Mouse (Mus musculus) lung, adult 2 months (tissue): ENCODE results near the gene Mcoln3. TPM values are rescaled to one million over a fixed set of nuclear protein-coding genes. Genes with fewer than 3 reads are reported as not detected.

Experiments used
- DNase-seq: peaks from one replicate; pipeline ENCODE4 v3.0.0; 2022
- H3K4me1 ChIP-seq: fragments of 200-500 bp; 2 replicates; pipeline ENCODE4 v1.6.1; 2011; ENCODE audit warnings: low read length; ENCODE audit not compliant: control insufficient read depth, insufficient read depth
- H3K4me3 ChIP-seq: fragments of 200-500 bp; replicated peaks from 2 replicates; pipeline ENCODE3; 2011; ENCODE audit warnings: low read depth, mild to moderate bottlenecking, control low read depth, low read length; ENCODE audit errors: extremely low read depth
- CTCF ChIP-seq: fragments of 200-500 bp; IDR thresholded peaks from 2 replicates; pipeline ENCODE4 v1.5.1; 2011; ENCODE audit warnings: mild to moderate bottlenecking, low read length, control low read depth; ENCODE audit not compliant: insufficient read depth
- POLR2A ChIP-seq: fragments of 200-500 bp; IDR thresholded peaks from 2 replicates; pipeline ENCODE4 v1.6.1; 2011; ENCODE audit warnings: low read depth, mild to moderate bottlenecking, control low read depth, low read length, borderline replicate concordance; ENCODE audit errors: extremely low read depth
- WGBS: fragments of 180-500 bp; shearing (Covaris S2); methylation state at CpG from one replicate; pipeline ENCODE4 v1.1.7; 2018; 5-methylcytosine and 5-hydroxymethylcytosine counted together
- polyA plus RNA-seq: library from polyadenylated mRNA; depleted of rRNA; stranded (reverse); fragments of >200 nt; gene quantifications from 2 replicates; pipeline ENCODE4 v1.2.3, GENCODE M21; 2012; rRNA removed

Gene Mcoln3
- polyA plus RNA-seq: 9.0 and 12.3 TPM in 2 replicates

GRCm38 (mm10) chr3:146117258-146117996 lies at the start of gene Mcoln3:
Gene Mcoln3, plus strand, starts transcription at chr3:146117450.
- no peak for DNase-seq
- 13% methylated on average over 35 of the region's 35 CpGs for WGBS
- TF ChIP-seq CTCF (no peak), POLR2A (no peak)
- Histone ChIP-seq H3K4me1 (no peaks in the 10 kb centered on the region), H3K4me3 (peak within 1 kb of the TSS; percentile 10)

DNA sequence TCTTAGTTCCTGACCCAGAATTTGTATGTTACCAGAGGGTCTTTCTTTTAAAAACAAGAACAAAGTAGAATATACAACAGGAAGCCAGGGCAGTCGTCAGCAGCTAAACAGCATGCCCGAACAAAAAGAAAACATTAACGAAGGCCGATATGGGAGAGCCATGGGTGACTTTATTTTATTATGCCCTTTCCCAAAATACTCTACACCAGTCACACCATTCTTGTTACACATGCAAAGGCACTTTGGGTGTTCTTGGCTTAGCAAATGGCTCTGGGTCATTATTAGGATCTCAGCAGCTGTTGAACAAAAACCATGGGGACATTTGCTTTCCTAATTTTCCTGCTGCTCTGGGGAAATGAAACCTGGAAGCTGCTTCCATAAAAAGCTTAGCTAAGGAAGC lies 48.0 kb upstream of the Mcoln3 start:
- TF ChIP-seq CTCF (no peak), POLR2A (no peak)
- DNase-seq: no peak
- 64% methylated on average over 4 of the region's 4 CpGs for WGBS
- Histone ChIP-seq H3K4me3 (no peak overlapping the region), H3K4me1 (no peaks in the 10 kb centered on the region)

- 59% methylated on average over 7 of the region's 7 CpGs for WGBS
- DNase-seq: no peak
Observed at GRCm38 (mm10) chr3:146072780-146073179, 44.5 kb upstream of the Mcoln3 start.

GRCm38 (mm10) chr3:146080241-146080640 lies 37.0 kb upstream of the Mcoln3 start:
- DNase-seq: no peak
- TF ChIP-seq CTCF (no peak), POLR2A (no peak)
- H3K4me1 ChIP-seq: no peaks in the 10 kb centered on the region
- WGBS: 87% methylated on average over 12 of the region's 12 CpGs
- H3K4me3 ChIP-seq: no peak overlapping the region

More at GRCm38 (mm10) chr3:146072780-146073179, 44.5 kb upstream of the Mcoln3 start:
- H3K4me3 ChIP-seq: no peak overlapping the region
- TF ChIP-seq POLR2A: no peak
- no peak for TF ChIP-seq CTCF
- no peaks in the 10 kb centered on the region for H3K4me1 ChIP-seq

DNA sequence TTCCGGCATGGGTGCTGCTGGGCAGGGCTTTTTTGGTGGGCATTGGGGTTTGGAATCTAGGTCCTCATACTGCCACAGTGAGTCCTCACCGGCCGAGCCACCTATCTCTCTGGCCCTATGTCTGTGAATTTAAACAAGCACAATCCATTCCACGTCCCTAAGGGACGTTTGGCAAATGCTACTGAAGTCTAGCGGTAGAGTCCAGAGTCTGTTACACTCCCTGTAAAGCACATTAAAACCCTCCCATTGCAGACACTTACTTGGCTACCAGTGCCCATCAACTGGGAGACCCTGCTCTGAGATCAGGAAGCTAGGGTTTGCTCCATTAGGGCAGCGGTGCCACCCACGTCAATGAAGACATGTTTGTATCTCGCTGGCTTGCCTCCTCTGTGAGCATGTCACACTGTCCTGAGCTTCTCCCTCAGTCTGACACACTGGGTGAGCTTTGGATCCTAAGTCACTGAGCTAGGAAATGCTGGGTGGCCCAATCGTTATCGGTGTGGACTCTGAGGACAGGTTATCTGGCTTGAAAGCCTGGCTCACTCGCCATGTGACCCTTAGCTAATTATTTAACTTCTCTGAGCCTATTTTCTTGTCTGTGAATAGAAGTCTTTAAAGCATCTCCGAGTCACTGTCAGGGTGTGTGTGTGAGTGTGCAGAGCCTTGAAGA lies 26.1 kb upstream of the Mcoln3 start:
- TF ChIP-seq POLR2A (no peak), CTCF (no peak)
- H3K4me3 ChIP-seq: no peak overlapping the region
- H3K4me1 ChIP-seq: no peaks in the 10 kb centered on the region
- 86% methylated on average over 13 of the region's 13 CpGs for WGBS
- DNase-seq: no peak

- WGBS: 87% methylated on average over 10 of the region's 10 CpGs
- no peak overlapping the region for H3K4me3 ChIP-seq
- no peak for DNase-seq
- no peaks in the 10 kb centered on the region for H3K4me1 ChIP-seq
- TF ChIP-seq POLR2A (no peak), CTCF (no peak)
Observed at GRCm38 (mm10) chr3:146095066-146095465, 22.2 kb upstream of the Mcoln3 start.

DNA sequence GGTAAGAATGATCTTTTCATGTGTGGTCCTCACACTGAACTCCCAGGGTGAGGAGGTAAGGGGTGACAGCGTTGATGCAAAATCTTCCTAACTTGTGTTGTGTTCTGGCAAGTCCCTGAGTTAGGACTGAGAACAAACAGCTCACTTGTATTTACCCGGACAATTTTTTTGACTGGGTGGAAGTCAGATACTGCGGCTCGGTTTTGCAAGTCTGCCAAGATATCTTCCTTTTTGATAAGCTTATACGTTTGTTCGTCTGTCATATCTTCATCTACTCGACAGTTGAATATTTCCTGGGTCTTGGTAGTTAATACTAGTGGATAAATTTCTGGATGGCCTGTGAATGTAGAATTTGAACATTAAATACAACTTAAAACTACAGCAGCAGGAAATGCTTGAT lies 20.3 kb upstream of the Mcoln3 start:
- no peak for DNase-seq
- Histone ChIP-seq H3K4me3 (no peak overlapping the region), H3K4me1 (no peaks in the 10 kb centered on the region)
- TF ChIP-seq POLR2A (no peak), CTCF (no peak)
- WGBS: 77% methylated on average over 7 of the region's 7 CpGs

- H3K4me3 ChIP-seq: no peak overlapping the region
Observed at GRCm38 (mm10) chr3:146097861-146098260, 19.4 kb upstream of the Mcoln3 start.

DNA sequence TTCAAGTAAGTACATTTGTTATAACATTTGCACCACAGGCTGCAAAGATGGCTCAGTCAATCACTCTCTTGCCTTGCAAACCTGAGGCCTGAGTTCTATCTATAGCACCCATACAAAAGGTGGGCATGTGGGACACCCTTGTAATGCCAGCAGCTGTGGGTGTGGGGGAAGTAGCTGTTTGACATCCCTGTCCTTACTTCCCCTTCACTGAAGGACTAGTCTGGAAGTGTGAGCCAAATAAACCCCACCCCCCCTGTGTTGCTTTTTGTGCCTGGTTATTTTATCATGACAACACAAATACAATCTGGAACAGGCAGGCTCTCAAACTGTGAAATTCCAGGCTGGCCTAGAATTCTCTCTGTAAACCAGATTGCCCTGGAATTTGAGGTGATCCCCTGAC lies 17.3 kb upstream of the Mcoln3 start:
- Histone ChIP-seq H3K4me3 (no peak overlapping the region), H3K4me1 (no peaks in the 10 kb centered on the region)
- no peak for DNase-seq
- no peak for TF ChIP-seq POLR2A
- TF ChIP-seq CTCF: no peak

More at GRCm38 (mm10) chr3:146097861-146098260, 19.4 kb upstream of the Mcoln3 start:
- no peak for DNase-seq
- no peaks in the 10 kb centered on the region for H3K4me1 ChIP-seq
- 91% methylated on average over 4 of the region's 4 CpGs for WGBS
- no peak for TF ChIP-seq POLR2A
- TF ChIP-seq CTCF: no peak

DNA sequence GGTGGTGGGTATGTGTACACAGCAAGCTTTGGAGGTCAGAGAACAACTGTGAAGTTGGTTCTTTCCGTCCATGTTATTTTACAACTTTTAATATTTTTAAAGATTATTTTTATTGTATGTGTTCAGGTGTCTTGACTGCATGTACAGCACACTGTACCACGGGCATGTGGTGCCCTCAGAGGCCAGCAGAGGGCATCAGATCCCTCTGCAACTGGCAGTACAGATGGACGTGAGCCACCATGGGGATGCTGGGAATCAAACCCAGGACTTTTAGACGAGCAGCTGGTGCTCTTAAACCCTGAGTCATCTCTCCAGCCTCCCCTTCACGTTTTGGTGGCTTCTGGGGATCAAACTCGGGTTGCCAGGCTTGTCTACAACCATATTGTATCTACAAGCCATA lies 15.2 kb upstream of the Mcoln3 start:
- DNase-seq: no peak
- TF ChIP-seq POLR2A: no peak
- TF ChIP-seq CTCF: peak; percentile 53
- 45% methylated on average over 6 of the region's 6 CpGs for WGBS
- Histone ChIP-seq H3K4me1 (no peaks in the 10 kb centered on the region), H3K4me3 (no peak overlapping the region)
